Mouse (Mus musculus) megakaryocyte, embryonic 14.5 days (primary cell): ENCODE data around the gene Cadm4.

Experiments
- FLI1 ChIP-seq: IDR thresholded peaks from 2 replicates; pipeline ENCODE4 v1.6.1; 2012; ENCODE audit warnings: low read length, inconsistent platforms, mixed read lengths
- GATA1 ChIP-seq: IDR thresholded peaks from 3 replicates; pipeline ENCODE4 v1.6.1; 2012; ENCODE audit warnings: mixed read lengths, low read length, inconsistent platforms, borderline replicate concordance

- TF ChIP-seq GATA1 = no peak
- TF ChIP-seq FLI1 = no peak
Measured at GRCm38 (mm10) chr7:24442313-24442712, 39.5 kb upstream of the Cadm4 start.
